Mouse (Mus musculus): ENCODE measurements around the gene Sftpa1.

The Sftpa1 gene

GRCm38 (mm10) chr14:41160743-41161142 lies 29.2 kb downstream of the Sftpa1 start:
- DNase-seq (ENCODE audit: low read depth) = no peak

DNA sequence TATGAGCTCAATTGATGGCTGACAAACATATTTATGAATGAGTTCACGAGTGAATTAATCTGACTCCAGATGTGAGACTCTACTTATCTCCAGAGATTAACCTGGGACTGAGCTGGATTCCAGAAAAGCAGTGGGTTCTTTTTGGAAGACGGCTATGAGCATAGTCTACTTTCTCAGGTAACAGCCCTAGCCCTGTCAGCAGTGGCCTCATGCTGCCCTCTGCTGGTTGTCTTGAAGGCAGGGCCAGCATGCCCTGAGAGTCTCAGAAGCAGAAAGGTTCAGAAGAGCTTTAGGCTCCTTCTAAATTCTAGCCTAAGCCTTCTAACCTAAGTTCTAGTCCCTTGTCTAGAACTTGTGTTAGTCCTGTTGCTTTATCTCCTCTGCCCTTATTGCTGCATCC lies 31.1 kb downstream of the Sftpa1 start:
- DNase-seq (ENCODE audit: low read depth) = no peak

- DNase-seq (ENCODE audit: low read depth) = no peak
These were observed 35.7 kb downstream of the Sftpa1 start for GRCm38 (mm10) chr14:41167278-41167677.

- no peak for DNase-seq (ENCODE audit: low read depth)
These were observed 37.0 kb downstream of the Sftpa1 start for GRCm38 (mm10) chr14:41168567-41168966.

DNA sequence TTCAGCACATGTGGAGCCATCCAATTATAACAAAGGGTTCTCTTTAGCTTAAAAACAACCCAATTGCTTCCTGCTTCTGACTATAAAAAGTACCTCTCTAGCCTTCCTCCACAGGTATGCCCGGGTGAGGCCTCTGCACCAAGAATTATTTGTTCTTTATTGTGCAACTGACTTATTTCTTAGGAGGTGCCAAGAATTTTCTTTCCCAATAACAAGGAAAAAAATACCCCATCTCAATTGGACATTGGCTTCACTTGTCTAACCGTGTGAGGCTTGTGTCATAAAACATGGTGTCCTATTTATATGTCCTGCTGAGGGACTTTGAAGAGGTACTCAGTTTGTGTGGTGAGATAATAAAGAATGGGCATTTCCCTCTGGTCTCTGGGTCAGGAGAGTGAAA lies 38.9 kb downstream of the Sftpa1 start:
- DNase-seq (ENCODE audit: low read depth) = no peak

- no peak for DNase-seq (ENCODE audit: low read depth)
These were observed 43.2 kb downstream of the Sftpa1 start for GRCm38 (mm10) chr14:41174802-41175201.

- no peak for DNase-seq (ENCODE audit: low read depth)
These were observed 53.7 kb downstream of the Sftpa1 start, which contains the start of gene Sftpd for GRCm38 (mm10) chr14:41185059-41185821. TSS of gene Sftpd (minus strand) at chr14:41185149.

Measured in fibroblast of lung, adult 2 months (primary cell).